Mouse (Mus musculus) brain, embryonic 14.5 days (tissue): ENCODE results near the gene Birc6.

Experiments
- CTCF ChIP-seq: fragments of 200-500 bp; IDR thresholded peaks from 2 replicates; pipeline ENCODE4 v1.5.1; 2012; ENCODE audit warnings: inconsistent platforms, mild to moderate bottlenecking, moderate library complexity, borderline replicate concordance; ENCODE audit not compliant: insufficient read depth, insufficient read length; ENCODE audit errors: extremely low read depth
- POLR2A ChIP-seq: fragments of 200-500 bp; IDR thresholded peaks from 2 replicates; pipeline ENCODE4 v1.6.1; 2012; ENCODE audit warnings: mild to moderate bottlenecking, inconsistent platforms, borderline replicate concordance; ENCODE audit not compliant: poor library complexity, insufficient read depth, insufficient read length, severe bottlenecking; ENCODE audit errors: extremely low read depth

DNA sequence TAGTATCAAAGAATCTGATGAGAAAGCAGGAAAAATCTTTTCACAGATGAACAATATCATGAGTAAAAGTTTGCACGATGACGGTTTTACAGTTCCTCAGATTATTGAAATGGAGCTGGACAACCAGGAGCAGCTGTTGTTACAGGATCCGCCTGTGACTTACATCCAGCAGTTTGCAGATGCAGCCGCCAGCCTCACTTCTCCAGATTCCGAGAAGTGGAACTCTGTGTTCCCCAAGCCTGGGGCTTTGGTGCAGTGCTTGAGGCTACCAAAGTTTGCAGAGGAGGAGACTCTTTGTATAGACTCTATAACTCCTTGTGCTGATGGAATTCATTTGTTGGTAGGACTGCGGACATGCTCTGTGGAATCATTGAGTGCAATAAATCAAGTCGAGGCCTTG, 51.5 kb downstream of the Birc6 start:
- TF ChIP-seq CTCF (no peak), POLR2A (no peak)
